In the genomic region with DNA sequence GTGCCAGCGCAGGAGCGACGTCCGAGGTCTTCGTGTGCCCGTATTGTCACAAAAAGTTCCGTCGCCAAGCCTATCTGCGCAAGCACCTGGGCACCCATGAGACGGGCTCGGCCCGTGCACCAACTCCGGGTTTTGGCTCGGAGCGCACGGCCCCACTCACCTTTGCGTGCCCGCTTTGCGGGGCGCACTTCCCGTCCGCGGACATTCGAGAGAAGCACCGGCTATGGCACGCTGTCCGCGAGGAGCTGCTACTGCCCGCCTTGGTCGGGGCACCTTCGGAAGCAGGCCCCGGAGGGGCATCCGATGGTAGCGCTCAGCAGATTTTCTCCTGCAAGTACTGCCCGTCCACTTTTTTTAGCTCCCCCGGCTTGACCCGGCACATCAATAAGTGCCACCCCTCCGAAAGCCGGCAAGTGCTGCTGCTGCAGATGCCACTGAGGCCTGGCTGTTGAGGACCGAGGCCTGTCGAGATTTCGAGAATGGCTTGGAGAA, we compare ENCODE assay signal across 8 mouse cellular contexts. TPM values are rescaled to one million over a fixed set of nuclear protein-coding genes. Genes with fewer than 3 reads are reported as not detected.
A peak's percentile ranks its signal among the peaks of the same experiment; 100 is the strongest.
DNase-seq lines count a peak whose midpoint lies in the region; ATAC-seq and TF ChIP-seq lines count a peak whose summit lies in the region.

No protein-coding gene starts in this region.

- H3K9ac ChIP-seq in embryonic facial prominence, embryonic 14.5 days (ENCODE audit: low read depth, low read length), result no peak overlapping the region
- no peak overlapping the region for H3K9ac ChIP-seq in intestine, embryonic 14.5 days (ENCODE audit: low read length)
- no peak overlapping the region for H3K9ac ChIP-seq in midbrain, postnatal 0 days (replicated peaks; ENCODE audit: low read length, poor library complexity, severe bottlenecking)

- peak; percentile 4 to 7 for DNase-seq in layer of hippocampus, postnatal 36 days
- no peak for DNase-seq in layer of hippocampus, adult 18-20 months (ENCODE audit: low spot score in 2 of 2)
- DNase-seq in embryonic facial prominence, embryonic 14.5 days (ENCODE audit: low spot score), result no peak
- no peak for DNase-seq in intestine, embryonic 14.5 days (ENCODE audit: low spot score)
- DNase-seq in midbrain, postnatal 0 days (ENCODE audit: low spot score), result no peak
- DNase-seq in adrenal gland, postnatal 25 days, result no peak
- DNase-seq in cerebellum, postnatal 4 days (ENCODE audit: low spot score in 2 of 2), result no peak
- no peak for DNase-seq in layer of hippocampus, adult 11-12 months (ENCODE audit: low spot score)

- no peak for TF ChIP-seq CTCF in midbrain, postnatal 0 days (IDR thresholded peaks at IDR 0.05)

- H3K4me2 ChIP-seq in embryonic facial prominence, embryonic 14.5 days (ENCODE audit: low read depth, low read length), result peak overlapping the region; percentile 76
- peak overlapping the region; percentile 74 for H3K4me2 ChIP-seq in intestine, embryonic 14.5 days (ENCODE audit: low read length)
- H3K4me2 ChIP-seq in midbrain, postnatal 0 days (ENCODE audit: low read depth, low read length, poor library complexity, severe bottlenecking), result peak overlapping the region; percentile 93

- H3K36me3 ChIP-seq in embryonic facial prominence, embryonic 14.5 days (ENCODE audit: control insufficient read depth, insufficient read depth, low read length), result peaks cover 11% of the 10 kb centered on the region; the same call in 1 of the 2 replicates
- H3K36me3 ChIP-seq in intestine, embryonic 14.5 days (ENCODE audit: control insufficient read depth, insufficient read depth, low read length), result no peaks in the 10 kb centered on the region
- H3K36me3 ChIP-seq in midbrain, postnatal 0 days (ENCODE audit: insufficient read depth, low read length), result peaks cover 6% of the 10 kb centered on the region; the same call in 1 of the 2 replicates

- H3K27ac ChIP-seq in embryonic facial prominence, embryonic 14.5 days (replicated peaks; ENCODE audit: low read depth, low read length), result no peak overlapping the region
- no peak overlapping the region for H3K27ac ChIP-seq in intestine, embryonic 14.5 days (ENCODE audit: low read depth)
- no peak overlapping the region for H3K27ac ChIP-seq in midbrain, postnatal 0 days (ENCODE audit: low read depth, low read length)

- peaks cover 56% of the 10 kb centered on the region for H3K27me3 ChIP-seq in embryonic facial prominence, embryonic 14.5 days (replicated peaks; ENCODE audit: control insufficient read depth, insufficient read depth, low read length)
- H3K27me3 ChIP-seq in intestine, embryonic 14.5 days (replicated peaks; ENCODE audit: control insufficient read depth, insufficient read depth, low read length), result peaks cover 51% of the 10 kb centered on the region
- H3K27me3 ChIP-seq in midbrain, postnatal 0 days (ENCODE audit: insufficient read depth, low read length), result peaks cover 37% of the 10 kb centered on the region

- H3K4me3 ChIP-seq in embryonic facial prominence, embryonic 14.5 days (ENCODE audit: low read depth, low read length), result peak overlapping the region; percentile 46
- peak overlapping the region; percentile 46 for H3K4me3 ChIP-seq in intestine, embryonic 14.5 days (ENCODE audit: low read depth, low read length)
- peak overlapping the region; percentile 50; the same call in 1 of the 2 replicates for H3K4me3 ChIP-seq in midbrain, postnatal 0 days (ENCODE audit: low read depth, low read length)

- peaks cover 15% of the 10 kb centered on the region for H3K4me1 ChIP-seq in embryonic facial prominence, embryonic 14.5 days (ENCODE audit: control insufficient read depth, insufficient read depth, low read length)
- peaks cover 16% of the 10 kb centered on the region for H3K4me1 ChIP-seq in intestine, embryonic 14.5 days (replicated peaks; ENCODE audit: control insufficient read depth, insufficient read depth, low read length)
- H3K4me1 ChIP-seq in midbrain, postnatal 0 days (ENCODE audit: insufficient read depth, low read length), result 0 out of 2 replicates have a peak, but pooled peaks cover 4% of the 10 kb centered on the region

- no peaks in the 10 kb centered on the region for H3K9me3 ChIP-seq in embryonic facial prominence, embryonic 14.5 days (ENCODE audit: control insufficient read depth, low read length)
- H3K9me3 ChIP-seq in intestine, embryonic 14.5 days (ENCODE audit: control insufficient read depth, low read length), result no peaks in the 10 kb centered on the region
- no peaks in the 10 kb centered on the region for H3K9me3 ChIP-seq in midbrain, postnatal 0 days (ENCODE audit: low read length)

- WGBS in embryonic facial prominence, embryonic 14.5 days, result 2% methylated on average over 32 of the region's 42 CpGs
- WGBS in intestine, embryonic 14.5 days, result 5% methylated on average over 42 of the region's 42 CpGs
- WGBS in midbrain, postnatal 0 days, result 10% methylated on average over 42 of the region's 42 CpGs

- peak; percentile 5; the same call in 1 of the 2 replicates for ATAC-seq in embryonic facial prominence, embryonic 14.5 days (ENCODE audit: low read depth)
- no peak; the same call in 1 of the 2 replicates for ATAC-seq in intestine, embryonic 14.5 days (replicated peaks; ENCODE audit: low FRiP score, low TSS enrichment, low read depth)
- ATAC-seq in midbrain, postnatal 0 days (ENCODE audit: low FRiP score), result 0 out of 2 replicates have a peak, but pooled peaks have one; percentile 15

RNA-seq across cellular contexts. Expression of gene Insm2, which starts 1.3 kb away (rescaled TPM):
- under 1 TPM in 1 of 2 experiments, not detected in 1; 0.13 TPM for total RNA-seq in layer of hippocampus, postnatal 36 days (2021)
- total RNA-seq in layer of hippocampus, adult 18-20 months (2021), result under 1 TPM in 1 of 2 experiments, not detected in 1; 0.20 TPM
- polyA plus RNA-seq in embryonic facial prominence, embryonic 14.5 days (2014; fragmentation: Nextera tagmentation; extraction: Ambion mirVana), result 0.64 and 0.99 TPM in 2 replicates
- polyA plus RNA-seq in intestine, embryonic 14.5 days (2014; fragmentation: Nextera tagmentation; extraction: Ambion mirVana), result 0.12 and 0.34 TPM in 2 replicates
- total RNA-seq in midbrain, postnatal 0 days (2014; rRNA removed), result 0.66 and 1.5 TPM in 2 replicates
- 0.59 and 1.1 TPM in 2 replicates for polyA plus RNA-seq in midbrain, postnatal 0 days (2015; fragmentation: Nextera tagmentation; extraction: Ambion mirVana)
- 0.67 and 1.9 TPM in 2 replicates for total RNA-seq in adrenal gland, postnatal 25 days (2021)

RNA-seq across cellular contexts. Expression of gene Aldoart2, which starts 35.5 kb away (rescaled TPM):
- total RNA-seq in layer of hippocampus, postnatal 36 days (2021), result under 1 TPM in 1 of 2 experiments, not detected in 1; 0.35 TPM
- under 1 TPM in 1 of 2 experiments, not detected in 1; 0.20 TPM for total RNA-seq in layer of hippocampus, adult 18-20 months (2021)
- not detected in 2 replicates for polyA plus RNA-seq in embryonic facial prominence, embryonic 14.5 days (2014; fragmentation: Nextera tagmentation; extraction: Ambion mirVana)
- not detected in 2 replicates for polyA plus RNA-seq in intestine, embryonic 14.5 days (2014; fragmentation: Nextera tagmentation; extraction: Ambion mirVana)
- 0.14 TPM in 1 of 2 replicates, not detected in the other for total RNA-seq in midbrain, postnatal 0 days (2014; rRNA removed)
- 0.10 TPM in 1 of 2 replicates, not detected in the other for polyA plus RNA-seq in midbrain, postnatal 0 days (2015; fragmentation: Nextera tagmentation; extraction: Ambion mirVana)
- total RNA-seq in adrenal gland, postnatal 25 days (2021), result not detected in 2 replicates

Comparison
In these comparisons a context has a peak if more than half of its experiments do, and no peak if none do; other contexts are left out.
1. DNase-seq: peak in layer of hippocampus, postnatal 36 days (2 of 2); none in layer of hippocampus, adult 18-20 months (0 of 2), embryonic facial prominence, embryonic 14.5 days (single experiment), intestine, embryonic 14.5 days (single experiment), midbrain, postnatal 0 days (single experiment), adrenal gland, postnatal 25 days (single experiment), cerebellum, postnatal 4 days (0 of 2) and layer of hippocampus, adult 11-12 months (single experiment).
2. Peak in every context shown above with its lines, with median percentiles within 50 percentile points of each other: H3K4me2 ChIP-seq and H3K4me3 ChIP-seq.